Mouse (Mus musculus) gastrocnemius, postnatal 4 days (tissue): ENCODE measurements at regions not wholly inside any gene's neighbourhood (a gene's known extent, or its start where the extent isn't known, plus 50 kb on each side); places are given as distances from the start of the nearest gene placed in this dataset.

Source experiments
- DNase-seq, 2 experiments: peaks; one replicate each; pipeline ENCODE4 v3.0.0; 2021 to 2022; ENCODE audit warnings: low spot score in 2 of 2, mixed read lengths in 2 of 2

- DNase-seq, result no peak
These were observed 220.5 kb upstream of the Gbe1 start for GRCm38 (mm10) chr16:70093224-70093623.

- no peak for DNase-seq
These were observed 218.5 kb upstream of the Gbe1 start for GRCm38 (mm10) chr16:70095221-70095620.

GRCm38 (mm10) chr16:70103791-70104378 lies 209.9 kb upstream of the Gbe1 start:
- peak; percentile 20 to 68 for DNase-seq

GRCm38 (mm10) chr16:70141466-70141865 lies 172.3 kb upstream of the Gbe1 start:
- no peak for DNase-seq

- DNase-seq, result no peak
These were observed 165.9 kb upstream of the Gbe1 start for GRCm38 (mm10) chr16:70147673-70148359.

GRCm38 (mm10) chr16:70154587-70154986 lies 159.2 kb upstream of the Gbe1 start:
- DNase-seq, result no peak

- DNase-seq, result no peak
These were observed 153.2 kb upstream of the Gbe1 start for GRCm38 (mm10) chr16:70160539-70160938.

- DNase-seq, result no peak
These were observed 138.6 kb upstream of the Gbe1 start for GRCm38 (mm10) chr16:70175140-70175539.

GRCm38 (mm10) chr16:70178975-70179374 lies 134.8 kb upstream of the Gbe1 start:
- DNase-seq, result no peak

- no peak for DNase-seq
These were observed 99.7 kb upstream of the Gbe1 start for GRCm38 (mm10) chr16:70213861-70214597.

GRCm38 (mm10) chr16:70214800-70215199 lies 98.9 kb upstream of the Gbe1 start:
- DNase-seq, result no peak

GRCm38 (mm10) chr16:70227601-70228226 lies 86.0 kb upstream of the Gbe1 start:
- DNase-seq, result no peak

GRCm38 (mm10) chr16:70232706-70233105 lies 81.0 kb upstream of the Gbe1 start:
- no peak for DNase-seq

- DNase-seq, result no peak
These were observed 78.6 kb upstream of the Gbe1 start for GRCm38 (mm10) chr16:70235189-70235588.

GRCm38 (mm10) chr16:70239432-70239941 lies 74.3 kb upstream of the Gbe1 start:
- DNase-seq, result no peak

- DNase-seq, result no peak
These were observed 69.5 kb upstream of the Gbe1 start for GRCm38 (mm10) chr16:70244205-70244756.

GRCm38 (mm10) chr16:70244963-70245362 lies 68.8 kb upstream of the Gbe1 start:
- no peak for DNase-seq

GRCm38 (mm10) chr16:70259364-70259763 lies 54.4 kb upstream of the Gbe1 start:
- DNase-seq, result no peak

GRCm38 (mm10) chr16:70260151-70260550 lies 53.6 kb upstream of the Gbe1 start:
- DNase-seq, result no peak
